Mouse (Mus musculus) hindbrain, embryonic 15.5 days (tissue): ENCODE results near the gene Pspn. TPM values are rescaled to one million over a fixed set of nuclear protein-coding genes. Genes with fewer than 3 reads are reported as not detected.
A peak's percentile ranks its signal among the peaks of the same experiment; 100 is the strongest.

Source experiments
- ATAC-seq: fragments of 200-750 bp; cut with Nextera tagmentation; 2 replicates; pipeline ENCODE4 v1.8.0; 2017; ENCODE audit warnings: low read depth, moderate number of reproducible peaks, moderate TSS enrichment; ENCODE audit not compliant: low FRiP score
- H3K27ac ChIP-seq: fragments of 300-500 bp; sonication (generic); replicated peaks from 2 replicates; pipeline ENCODE4 v1.5.1; 2015; ENCODE audit warnings: mild to moderate bottlenecking, inconsistent platforms
- H3K27me3 ChIP-seq: fragments of 300-500 bp; sonication (generic); 2 replicates; pipeline ENCODE4 v1.6.1; 2015; ENCODE audit warnings: control low read depth, inconsistent platforms
- H3K36me3 ChIP-seq: fragments of 300-500 bp; sonication (generic); 2 replicates; pipeline ENCODE4 v1.6.1; 2015; ENCODE audit warnings: control low read depth, inconsistent platforms
- H3K4me1 ChIP-seq: fragments of 300-500 bp; sonication (generic); replicated peaks from 2 replicates; pipeline ENCODE4 v1.6.1; 2015; ENCODE audit warnings: control low read depth, inconsistent platforms
- H3K4me2 ChIP-seq: fragments of 300-500 bp; sonication (generic); 2 replicates; pipeline ENCODE4 v1.6.1; 2015; ENCODE audit warnings: moderate library complexity, mild to moderate bottlenecking, inconsistent platforms
- H3K4me3 ChIP-seq: fragments of 300-500 bp; sonication (generic); 2 replicates; pipeline ENCODE4 v1.5.1; 2015; ENCODE audit warnings: mild to moderate bottlenecking, inconsistent platforms
- H3K9ac ChIP-seq: fragments of 300-500 bp; sonication (generic); 2 replicates; pipeline ENCODE4 v1.6.1; 2015; ENCODE audit warnings: inconsistent platforms
- H3K9me3 ChIP-seq: fragments of 300-500 bp; sonication (generic); 2 replicates; pipeline ENCODE4 v1.6.1; 2016; ENCODE audit warnings: control low read depth, inconsistent platforms
- WGBS: fragments of 180-500 bp; shearing (Covaris S2); methylation state at CpG from one replicate; pipeline ENCODE4 v1.1.7; 2015; 5-methylcytosine and 5-hydroxymethylcytosine counted together
- polyA plus RNA-seq: library from polyadenylated mRNA; unstranded; fragments of >200 nt; fragmentation: Nextera tagmentation; extraction: Ambion mirVana; gene quantifications from 2 replicates; pipeline ENCODE4 v1.2.1, GENCODE M21; 2015

Pspn gene
- polyA plus RNA-seq, 1 experiment from 2014 or later: 0.61 TPM

- no peaks in the 10 kb centered on the region for H3K4me1 ChIP-seq
- no peak overlapping the region for H3K4me2 ChIP-seq
- H3K9ac ChIP-seq: no peak overlapping the region
- no peak overlapping the region for H3K27ac ChIP-seq
- peaks cover 31% of the 10 kb centered on the region for H3K36me3 ChIP-seq
- H3K4me3 ChIP-seq: no peak overlapping the region
- H3K27me3 ChIP-seq: no peaks in the 10 kb centered on the region
- 89% methylated on average over 2 of the region's 2 CpGs for WGBS
- H3K9me3 ChIP-seq: no peaks in the 10 kb centered on the region
- no peak for ATAC-seq
Observed at GRCm38 (mm10) chr17:57019693-57020092, 19.9 kb upstream of the Pspn start.

- no peaks in the 10 kb centered on the region for H3K27me3 ChIP-seq
- H3K4me1 ChIP-seq: peaks cover 21% of the 10 kb centered on the region
- WGBS: 74% methylated on average over 13 of the region's 13 CpGs
- no peak for ATAC-seq
- peak overlapping the region; percentile 96 for H3K27ac ChIP-seq
- peak overlapping the region; percentile 63 for H3K4me3 ChIP-seq
- peak overlapping the region; percentile 77; the same call in 1 of the 2 replicates for H3K9ac ChIP-seq
- peaks cover 14% of the 10 kb centered on the region for H3K36me3 ChIP-seq
- peak overlapping the region; percentile 75 for H3K4me2 ChIP-seq
- no peaks in the 10 kb centered on the region for H3K9me3 ChIP-seq
Observed at GRCm38 (mm10) chr17:57012245-57012795, 12.5 kb upstream of the Pspn start.

GRCm38 (mm10) chr17:57011236-57012141, 11.7 kb upstream of the Pspn start, which contains the start of the genes Gtf2f1 and Gm17949:
Gene Gtf2f1, minus strand, starts transcription at chr17:57011288.
Gene Gm17949, plus strand, starts transcription at chr17:57011469.
- Histone ChIP-seq H3K4me3 (peak within 1 kb of the TSS; percentile 63), H3K9me3 (no peaks in the 10 kb centered on the region), H3K4me2 (peak within 1 kb of the TSS; percentile 87), H3K27me3 (no peaks in the 10 kb centered on the region), H3K27ac (peak within 1 kb of the TSS; percentile 96), H3K4me1 (peaks cover 21% of the 10 kb centered on the region), H3K36me3 (peaks cover 22% of the 10 kb centered on the region), H3K9ac (peak within 1 kb of the TSS; percentile 77)
- WGBS: under 1% methylated on average over 51 of the region's 51 CpGs
- peak; percentile 94 for ATAC-seq

DNA sequence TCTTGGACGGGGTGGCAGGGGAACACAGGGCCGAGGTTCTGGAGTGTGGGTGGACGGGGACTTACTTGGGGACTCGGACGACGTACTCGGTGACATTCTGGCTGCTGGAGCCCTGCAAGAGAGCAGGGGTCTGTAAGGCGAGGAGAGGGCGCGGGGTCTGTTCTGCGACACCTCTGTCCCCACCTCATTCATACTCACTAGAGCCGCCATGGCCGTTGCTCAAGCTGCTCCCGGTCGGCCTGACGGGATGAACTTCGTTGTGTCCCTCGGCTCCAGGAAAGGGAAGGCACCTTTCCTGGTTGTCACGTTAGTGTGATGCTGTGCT, 11.1 kb upstream of the Pspn start:
- Histone ChIP-seq H3K27ac (peak overlapping the region; percentile 77), H3K4me1 (peaks cover 21% of the 10 kb centered on the region), H3K9ac (peak overlapping the region; percentile 66), H3K9me3 (no peaks in the 10 kb centered on the region), H3K27me3 (no peaks in the 10 kb centered on the region), H3K4me2 (peak overlapping the region; percentile 87), H3K36me3 (peaks cover 27% of the 10 kb centered on the region), H3K4me3 (peak overlapping the region; percentile 63)
- WGBS: under 1% methylated on average over 19 of the region's 19 CpGs
- peak; percentile 57 for ATAC-seq

GRCm38 (mm10) chr17:57007137-57007905, 7.5 kb upstream of the Pspn start:
- no peak overlapping the region for H3K4me2 ChIP-seq
- H3K36me3 ChIP-seq: peaks cover 61% of the 10 kb centered on the region
- H3K4me1 ChIP-seq: peaks cover 18% of the 10 kb centered on the region
- H3K27ac ChIP-seq: no peak overlapping the region
- H3K4me3 ChIP-seq: no peak overlapping the region
- H3K9ac ChIP-seq: no peak overlapping the region
- no peak for ATAC-seq
- WGBS: 93% methylated on average over 13 of the region's 13 CpGs
- no peaks in the 10 kb centered on the region for H3K27me3 ChIP-seq
- no peaks in the 10 kb centered on the region for H3K9me3 ChIP-seq

DNA sequence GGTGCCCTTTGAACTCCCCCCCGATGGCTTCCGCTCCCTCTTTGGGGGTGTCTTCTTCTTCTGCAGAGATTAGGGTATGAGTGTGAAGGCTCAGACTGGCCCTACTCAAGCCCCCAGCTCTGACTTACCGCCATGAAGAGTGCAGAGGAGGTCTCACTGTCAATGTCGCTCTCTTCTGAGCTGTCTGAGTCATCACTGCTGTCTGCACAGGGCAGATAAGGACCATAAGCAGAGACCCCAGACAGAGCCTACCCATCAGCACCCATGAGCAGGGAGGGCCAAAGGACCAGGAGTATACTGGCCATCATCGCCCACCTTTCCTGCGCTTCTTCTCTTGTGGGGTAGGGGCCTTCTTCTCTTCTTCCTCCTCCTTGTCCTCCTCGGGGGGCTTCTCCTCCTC, 4.2 kb upstream of the Pspn start:
- Histone ChIP-seq H3K36me3 (peaks cover 64% of the 10 kb centered on the region), H3K4me1 (no peaks in the 10 kb centered on the region), H3K9me3 (no peaks in the 10 kb centered on the region), H3K27me3 (no peaks in the 10 kb centered on the region), H3K27ac (no peak overlapping the region), H3K9ac (no peak overlapping the region), H3K4me2 (no peak overlapping the region), H3K4me3 (no peak overlapping the region)
- no peak for ATAC-seq
- 95% methylated on average over 7 of the region's 7 CpGs for WGBS

DNA sequence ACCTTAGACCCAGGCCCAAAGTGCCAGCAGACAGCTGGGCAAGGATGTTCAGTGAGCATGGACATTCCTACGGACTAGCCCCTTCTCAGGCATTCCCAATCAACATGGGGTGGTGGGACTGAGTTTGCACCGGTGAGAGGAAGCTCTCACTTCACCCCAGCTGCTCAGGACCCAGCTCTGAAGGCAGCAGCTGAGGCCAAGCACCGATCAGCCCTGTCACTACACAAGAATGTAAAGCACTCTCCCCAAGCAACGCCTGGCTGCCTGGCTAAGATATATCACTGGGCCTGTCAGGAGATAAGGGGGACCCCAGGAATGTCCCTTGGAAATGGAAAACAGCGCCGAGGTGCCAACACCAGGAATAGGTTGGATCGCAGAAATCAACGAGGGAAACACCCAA, 1.4 kb upstream of the Pspn start:
- Histone ChIP-seq H3K4me1 (peaks cover 16% of the 10 kb centered on the region), H3K27me3 (no peaks in the 10 kb centered on the region), H3K4me3 (no peak overlapping the region), H3K27ac (no peak overlapping the region), H3K36me3 (peaks cover 44% of the 10 kb centered on the region), H3K9ac (no peak overlapping the region), H3K4me2 (no peak overlapping the region), H3K9me3 (no peaks in the 10 kb centered on the region)
- WGBS: 79% methylated on average over 8 of the region's 8 CpGs
- no peak for ATAC-seq

- Histone ChIP-seq H3K4me2 (no peak overlapping the region), H3K9me3 (no peaks in the 10 kb centered on the region), H3K4me3 (no peak overlapping the region), H3K9ac (no peak overlapping the region), H3K4me1 (peaks cover 16% of the 10 kb centered on the region), H3K27ac (no peak overlapping the region), H3K36me3 (peaks cover 44% of the 10 kb centered on the region), H3K27me3 (no peaks in the 10 kb centered on the region)
- WGBS: 95% methylated on average over 9 of the region's 9 CpGs
- ATAC-seq: no peak
Observed at GRCm38 (mm10) chr17:56999414-56999813, 404 bp downstream of the Pspn start.

DNA sequence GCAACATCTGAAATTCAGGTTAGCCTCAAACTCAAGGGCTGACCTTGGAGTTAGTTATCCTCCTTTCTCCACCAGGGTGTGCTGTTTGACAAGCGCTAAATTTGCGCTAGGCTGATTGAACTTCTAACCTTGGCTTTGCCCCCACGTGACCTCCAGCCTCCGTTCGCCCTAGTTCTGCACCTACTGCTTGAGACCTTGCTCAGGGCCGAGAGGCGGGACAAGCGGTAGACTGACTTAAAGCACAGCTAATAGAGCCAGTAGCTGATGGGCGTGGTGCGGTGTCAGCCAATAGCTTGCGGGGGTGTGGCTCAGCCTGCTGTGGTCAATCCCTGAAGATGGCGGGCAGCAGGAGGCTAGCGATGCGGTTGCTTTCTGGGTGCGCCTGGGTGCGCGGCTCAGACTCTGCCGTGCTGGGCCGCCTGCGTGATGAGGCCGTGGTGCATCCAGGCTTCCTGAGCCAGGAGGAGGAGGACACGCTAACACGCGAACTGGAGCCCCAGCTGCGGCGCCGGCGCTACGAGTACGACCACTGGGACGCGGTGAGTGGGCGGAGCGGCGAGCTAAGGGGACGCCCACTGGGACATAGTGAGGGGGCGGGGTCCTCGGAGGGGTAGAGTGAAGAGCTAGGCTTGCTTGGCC, 2.7 kb downstream of the Pspn start, which contains the start of gene Alkbh7:
Alkbh7 (plus strand) TSS at position 311 of the 639 bp plus-strand sequence.
- Histone ChIP-seq H3K9ac (peak within 1 kb of the TSS; percentile 67), H3K36me3 (peaks cover 45% of the 10 kb centered on the region), H3K4me2 (peak within 1 kb of the TSS; percentile 78), H3K27ac (peak within 1 kb of the TSS; percentile 85), H3K4me1 (peaks cover 21% of the 10 kb centered on the region), H3K9me3 (no peaks in the 10 kb centered on the region), H3K27me3 (no peaks in the 10 kb centered on the region), H3K4me3 (peak within 1 kb of the TSS; percentile 90)
- peak; percentile 97 for ATAC-seq
- WGBS: under 1% methylated on average over 38 of the region's 38 CpGs

DNA sequence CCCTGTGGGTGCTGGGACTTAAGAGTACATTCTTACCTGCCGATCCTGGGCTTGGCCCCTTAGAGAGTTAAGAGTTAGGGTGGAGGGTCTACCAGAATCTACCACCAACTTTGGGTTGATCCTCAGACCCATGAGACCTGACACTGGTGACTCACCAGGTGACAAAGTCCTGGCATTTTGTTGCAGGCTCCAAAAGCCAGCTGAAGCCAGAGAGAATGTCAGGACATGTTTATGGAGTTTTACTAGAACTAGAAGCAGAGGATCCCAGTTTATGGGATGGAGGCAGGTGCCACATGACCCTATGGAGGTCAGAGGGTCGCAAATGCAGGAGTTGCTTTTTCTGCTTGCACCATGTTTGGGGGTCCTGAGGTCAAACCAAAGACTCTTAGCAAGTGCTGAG, 3.3 kb downstream of the Pspn start:
- no peak overlapping the region for H3K9ac ChIP-seq
- peaks cover 26% of the 10 kb centered on the region for H3K4me1 ChIP-seq
- H3K4me3 ChIP-seq: peak overlapping the region; percentile 90; the same call in 1 of the 2 replicates
- WGBS: 77% methylated on average over 2 of the region's 2 CpGs
- H3K9me3 ChIP-seq: no peaks in the 10 kb centered on the region
- no peak for ATAC-seq
- peak overlapping the region; percentile 78; the same call in 1 of the 2 replicates for H3K4me2 ChIP-seq
- peak overlapping the region; percentile 85; the same call in 1 of the 2 replicates for H3K27ac ChIP-seq
- no peaks in the 10 kb centered on the region for H3K27me3 ChIP-seq
- peaks cover 45% of the 10 kb centered on the region for H3K36me3 ChIP-seq

DNA sequence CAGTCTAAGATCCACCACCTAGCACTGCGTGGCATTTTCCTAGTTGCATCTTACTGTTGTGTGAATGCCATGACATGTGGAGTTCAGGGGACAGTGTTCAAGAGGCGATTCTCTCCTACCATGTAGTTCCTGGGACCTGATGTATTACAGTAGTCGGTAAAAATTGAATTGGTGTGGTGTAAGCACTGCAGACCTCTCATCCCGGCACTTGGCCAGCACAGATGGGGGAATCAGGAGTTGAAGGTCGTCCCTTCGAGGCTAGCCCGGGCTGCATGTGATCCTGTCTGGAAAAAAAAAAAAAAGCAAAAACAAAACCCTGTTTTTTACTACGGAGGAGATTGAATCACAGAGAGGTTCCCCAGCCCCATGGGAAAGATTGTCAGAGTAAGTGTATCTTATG, 4.8 kb downstream of the Pspn start:
- no peaks in the 10 kb centered on the region for H3K27me3 ChIP-seq
- no peak overlapping the region for H3K4me3 ChIP-seq
- H3K27ac ChIP-seq: no peak overlapping the region
- no peaks in the 10 kb centered on the region for H3K9me3 ChIP-seq
- no peak overlapping the region for H3K4me2 ChIP-seq
- H3K36me3 ChIP-seq: peaks cover 45% of the 10 kb centered on the region
- WGBS: 93% methylated on average over 8 of the region's 8 CpGs
- H3K4me1 ChIP-seq: peaks cover 34% of the 10 kb centered on the region
- ATAC-seq: no peak
- no peak overlapping the region for H3K9ac ChIP-seq
